Mouse (Mus musculus): ENCODE data around the gene Pcolce2.

DNA sequence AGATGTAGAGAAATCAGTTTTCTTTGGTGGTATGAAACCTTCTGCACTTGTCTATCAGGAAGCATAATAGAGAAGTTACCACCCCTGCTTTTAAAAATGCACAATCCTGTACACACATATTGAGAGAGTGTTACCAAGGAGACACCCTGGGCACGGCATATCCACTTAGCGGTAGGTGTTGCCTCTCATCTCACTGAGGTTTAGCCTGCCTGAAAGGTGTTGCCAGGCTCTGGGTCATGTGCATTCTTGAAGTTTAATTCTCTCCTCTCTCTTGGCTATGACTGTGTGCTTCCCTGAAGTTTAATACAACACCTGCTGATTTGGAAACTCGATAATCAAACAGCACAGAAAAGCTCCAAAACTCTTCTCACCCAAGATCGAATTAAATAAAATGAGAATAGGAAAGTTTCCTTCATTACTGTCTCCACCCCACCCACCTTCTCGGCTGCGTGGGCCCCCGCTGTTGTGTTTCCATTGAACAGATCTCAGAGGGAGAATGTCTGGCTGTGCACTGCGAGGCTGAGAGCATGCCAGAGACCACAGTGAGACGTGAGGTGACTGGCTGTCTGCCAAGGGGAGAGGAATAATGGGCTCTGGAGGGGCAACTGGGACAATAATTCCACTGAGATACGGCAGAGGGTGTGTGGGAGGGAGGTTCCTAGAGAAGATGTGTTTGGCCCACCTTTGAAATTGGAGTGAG is 27.0 kb downstream of the Pcolce2 start:
- TF ChIP-seq POLR2A (IDR thresholded peaks at IDR 0.05; ENCODE audit: extremely low read depth, insufficient read depth, low read length): no peak
- TF ChIP-seq CTCF (IDR thresholded peaks at IDR 0.05; ENCODE audit: extremely low read depth, insufficient read depth, low read length): no peak

Data from cortical plate, adult 2 months (tissue).